Mouse (Mus musculus): Measurements from ENCODE around the gene Cdk12. TPM values are rescaled to one million over a fixed set of nuclear protein-coding genes. Genes with fewer than 3 reads are reported as not detected.

Cdk12 gene
- polyA plus RNA-seq, 1 experiment from 2014 or later: 16.5 TPM

GRCm38 (mm10) chr11:98328031-98328370 lies 125.1 kb downstream of the Cdk12 start:
- no peak overlapping the region for H3K9ac ChIP-seq (ENCODE audit: low read depth, low read length)
- no peak overlapping the region for H3K27ac ChIP-seq (ENCODE audit: low read depth, low read length)
- WGBS: under 1% methylated on average over 31 of the region's 35 CpGs

More at GRCm38 (mm10) chr11:98328031-98328370, 125.1 kb downstream of the Cdk12 start:
- Histone ChIP-seq H3K27me3 (ENCODE audit: control insufficient read depth, insufficient read depth, low read length) (peaks cover 98% of the 10 kb centered on the region), H3K36me3 (ENCODE audit: control insufficient read depth, insufficient read depth, low read length) (no peaks in the 10 kb centered on the region), H3K4me3 (ENCODE audit: low read depth, low read length) (peak overlapping the region; percentile 23), H3K9me3 (ENCODE audit: control insufficient read depth, low read length) (no peaks in the 10 kb centered on the region), H3K4me2 (replicated peaks; ENCODE audit: low read depth, low read length) (peak overlapping the region; percentile 38), H3K4me1 (replicated peaks; ENCODE audit: control insufficient read depth, insufficient read depth, low read length) (peaks cover 6% of the 10 kb centered on the region; the same call in 1 of the 2 replicates)
- DNase-seq (ENCODE audit: low spot score): peak; percentile 60
- no peak for ATAC-seq (ENCODE audit: low FRiP score)

Other genes with a start within 250 kb of the Cdk12 start
- gene Plxdc1, start 216.6 kb upstream of the Cdk12 start, polyA plus RNA-seq (2014; fragmentation: Nextera tagmentation; extraction: Ambion mirVana): 0.18 and 0.28 TPM in 2 replicates
- gene Arl5c, start 206.9 kb upstream of the Cdk12 start, polyA plus RNA-seq (2014; fragmentation: Nextera tagmentation; extraction: Ambion mirVana): 9.5 and 10.2 TPM in 2 replicates
- 13.1 and 18.3 TPM in 2 replicates for gene Cacnb1, start 180.0 kb upstream of the Cdk12 start, polyA plus RNA-seq (2014; fragmentation: Nextera tagmentation; extraction: Ambion mirVana)
- gene Rpl19, start 176.3 kb upstream of the Cdk12 start, polyA plus RNA-seq (2014; fragmentation: Nextera tagmentation; extraction: Ambion mirVana): 970 and 990 TPM in 2 replicates
- 1.4 and 1.8 TPM in 2 replicates for gene Stac2, start 149.6 kb upstream of the Cdk12 start, polyA plus RNA-seq (2014; fragmentation: Nextera tagmentation; extraction: Ambion mirVana)
- 22.3 and 29.6 TPM in 2 replicates for gene Fbxl20, start 52.7 kb upstream of the Cdk12 start, polyA plus RNA-seq (2014; fragmentation: Nextera tagmentation; extraction: Ambion mirVana)
- 81.8 and 82.8 TPM in 2 replicates for gene Med1, start 9.8 kb upstream of the Cdk12 start, polyA plus RNA-seq (2014; fragmentation: Nextera tagmentation; extraction: Ambion mirVana)
- gene Neurod2, start 126.6 kb downstream of the Cdk12 start, polyA plus RNA-seq (2014; fragmentation: Nextera tagmentation; extraction: Ambion mirVana): 0.27 and 0.36 TPM in 2 replicates
- gene Ppp1r1b, start 145.3 kb downstream of the Cdk12 start, polyA plus RNA-seq (2014; fragmentation: Nextera tagmentation; extraction: Ambion mirVana): 0.29 and 0.70 TPM in 2 replicates
- gene Stard3, start 155.3 kb downstream of the Cdk12 start, polyA plus RNA-seq (2014; fragmentation: Nextera tagmentation; extraction: Ambion mirVana): 40.1 and 43.2 TPM in 2 replicates
- 0.53 and 0.54 TPM in 2 replicates for gene Tcap, start 180.8 kb downstream of the Cdk12 start, polyA plus RNA-seq (2014; fragmentation: Nextera tagmentation; extraction: Ambion mirVana)
- gene Pnmt, start 183.4 kb downstream of the Cdk12 start, polyA plus RNA-seq (2014; fragmentation: Nextera tagmentation; extraction: Ambion mirVana): 0.54 and 0.93 TPM in 2 replicates
- gene Pgap3, start 197.4 kb downstream of the Cdk12 start, polyA plus RNA-seq (2014; fragmentation: Nextera tagmentation; extraction: Ambion mirVana): 4.3 and 4.5 TPM in 2 replicates
- gene Erbb2, start 209.4 kb downstream of the Cdk12 start, polyA plus RNA-seq (2014; fragmentation: Nextera tagmentation; extraction: Ambion mirVana): 15.5 and 17.2 TPM in 2 replicates
- gene Mien1, start 235.9 kb downstream of the Cdk12 start, polyA plus RNA-seq (2014; fragmentation: Nextera tagmentation; extraction: Ambion mirVana): 152 and 167 TPM in 2 replicates
- gene Grb7, start 243.3 kb downstream of the Cdk12 start, polyA plus RNA-seq (2014; fragmentation: Nextera tagmentation; extraction: Ambion mirVana): 2.1 and 3.3 TPM in 2 replicates